Mouse (Mus musculus): ENCODE measurements around the gene Srek1ip1.
A peak's percentile ranks its signal among the peaks of the same experiment; 100 is the strongest.

Gene Srek1ip1

DNA sequence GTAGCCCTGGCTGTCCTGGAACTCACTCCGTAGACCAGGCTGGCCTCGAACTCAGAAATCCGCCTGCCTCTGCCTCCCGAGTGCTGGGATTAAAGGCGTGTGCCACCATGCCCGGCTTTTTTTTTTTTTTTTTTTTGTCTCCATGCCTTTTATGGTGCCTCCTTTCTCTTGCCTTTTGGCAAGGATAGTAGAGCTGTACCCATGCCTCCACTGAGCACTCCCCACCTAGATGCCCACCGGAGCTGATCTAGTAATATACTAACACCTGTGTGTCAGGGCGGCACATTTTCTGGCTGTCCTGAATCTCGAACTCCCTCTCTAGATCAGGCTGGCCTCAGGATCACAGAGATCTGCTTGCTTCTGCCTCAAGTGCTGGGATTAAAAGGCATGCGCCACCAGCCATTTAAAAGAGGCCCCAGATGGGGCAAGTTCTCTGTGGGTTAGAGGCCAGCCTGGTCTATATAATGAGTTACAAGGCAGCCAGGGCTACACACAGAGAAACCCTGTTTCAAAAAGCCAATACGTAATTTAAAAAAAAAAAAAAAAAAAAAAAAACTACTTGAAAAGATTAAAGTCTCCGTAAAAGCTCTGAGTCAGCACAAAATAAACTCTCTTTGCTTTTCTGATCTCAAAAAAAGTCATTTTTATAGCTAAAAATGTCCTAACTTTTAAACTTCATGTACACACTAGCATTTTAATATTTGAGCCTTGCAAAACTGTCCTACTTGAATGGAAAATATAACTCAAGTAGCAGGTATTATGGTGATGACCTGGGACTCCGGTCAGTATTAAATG is 51.2 kb downstream of the Srek1ip1 start:
- DNase-seq: no peak

GRCm38 (mm10) chr13:104853645-104854044 is 61.4 kb downstream of the Srek1ip1 start:
- no peak for DNase-seq

- DNase-seq: peak; percentile 16 to 17
Measured at GRCm38 (mm10) chr13:104863127-104863979, 71.1 kb downstream of the Srek1ip1 start, which contains the start of gene Shisal2b. Gene Shisal2b, minus strand, starts transcription at chr13:104863893.

- DNase-seq: no peak
Measured at GRCm38 (mm10) chr13:104866726-104867125, 74.4 kb downstream of the Srek1ip1 start.

- DNase-seq: no peak
Measured at GRCm38 (mm10) chr13:104869907-104870306, 77.6 kb downstream of the Srek1ip1 start.

DNA sequence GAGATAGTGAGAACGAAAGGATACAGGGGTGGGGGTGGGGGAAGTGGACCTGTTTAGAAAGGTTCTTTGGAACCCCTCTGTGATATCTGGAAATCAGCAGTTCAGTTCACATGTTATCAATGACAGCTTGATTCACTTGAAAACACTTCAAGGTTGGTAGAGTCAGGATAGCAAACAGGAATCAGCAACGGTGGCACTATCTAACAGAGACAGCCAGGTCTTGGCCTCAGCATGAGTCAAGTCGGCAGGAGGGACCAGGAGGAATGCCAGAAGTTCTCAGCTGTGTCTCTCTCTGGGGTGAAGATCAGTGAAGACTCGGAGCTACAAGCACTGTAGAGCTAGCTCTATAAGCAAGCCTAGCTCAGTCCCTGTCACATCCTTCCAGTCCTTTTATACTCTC is 86.2 kb downstream of the Srek1ip1 start:
- DNase-seq: no peak

DNA sequence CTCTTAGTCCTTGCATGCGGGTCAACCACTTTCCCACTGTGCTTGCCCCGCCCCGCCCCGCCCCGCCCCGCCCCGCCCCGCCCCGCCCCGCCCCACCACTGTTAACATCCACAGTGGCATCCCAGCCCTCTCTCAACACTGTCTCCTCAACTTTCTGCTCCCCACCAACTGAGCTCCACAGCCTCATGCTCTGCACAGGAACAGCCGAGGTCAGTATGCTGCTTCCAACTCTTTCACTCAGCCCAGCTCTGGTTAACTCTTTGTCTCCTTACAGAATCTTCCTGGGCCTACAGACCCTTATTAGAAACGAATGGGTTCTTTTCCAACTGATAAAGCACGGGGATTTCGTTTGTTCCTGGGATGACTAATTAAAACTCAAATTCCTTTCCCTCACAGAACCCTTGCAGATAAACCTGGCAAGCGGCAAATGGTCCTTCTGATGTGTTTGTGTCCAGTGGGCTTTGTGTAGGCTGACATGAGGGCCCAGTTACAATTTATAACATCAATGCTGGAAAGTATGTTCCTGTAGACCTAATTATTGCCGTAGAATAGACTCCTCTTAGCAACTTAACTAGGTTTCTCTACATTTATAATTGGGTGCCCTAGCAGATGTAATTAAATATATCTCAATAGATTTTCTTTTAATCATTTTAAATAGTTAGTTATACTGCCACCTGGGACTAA is 91.4 kb downstream of the Srek1ip1 start:
- no peak for DNase-seq

DNA sequence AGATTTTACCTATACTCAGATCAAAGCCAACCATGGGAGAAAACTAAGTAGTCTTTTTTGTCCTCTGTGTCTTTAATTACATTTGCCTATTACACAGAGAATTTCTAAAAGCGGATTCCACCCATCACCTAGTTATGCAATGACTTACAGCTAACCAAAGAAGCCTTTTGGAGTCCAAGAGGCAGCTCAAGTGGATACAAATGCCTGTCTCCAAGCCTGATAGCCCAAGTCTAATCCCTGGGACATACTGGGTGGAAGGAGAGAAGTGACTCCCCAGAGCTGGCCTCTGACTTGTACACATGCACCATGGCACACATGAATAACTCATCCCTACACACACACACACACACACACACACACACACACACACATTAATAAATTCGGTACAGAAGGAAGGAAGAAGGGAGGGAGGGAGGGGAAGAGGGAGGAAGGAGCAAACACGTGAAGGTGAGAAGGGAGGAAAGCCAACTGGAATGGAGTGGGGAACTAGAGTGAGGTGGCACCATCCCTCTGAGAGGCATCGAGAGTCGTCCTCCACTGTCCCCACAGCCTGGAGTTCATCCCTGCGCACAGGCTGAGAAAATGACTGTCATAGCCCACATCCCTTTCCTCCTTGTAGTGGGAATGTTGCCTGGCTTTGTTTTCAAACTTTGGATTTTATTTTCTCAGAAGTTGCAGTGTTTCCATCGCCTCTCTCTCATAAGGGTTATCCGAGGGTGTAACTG is 94.2 kb downstream of the Srek1ip1 start:
- DNase-seq: no peak
